Mouse (Mus musculus) megakaryocyte, embryonic 14.5 days (primary cell): ENCODE measurements at regions not wholly inside any gene's neighbourhood (a gene's known extent, or its start where the extent isn't known, plus 50 kb on each side); places are given as distances from the start of the nearest gene placed in this dataset.

Experiments
- H3K27me3 ChIP-seq: replicated peaks from 2 replicates; pipeline ENCODE3; 2012; ENCODE audit warnings: inconsistent platforms
- H3K36me3 ChIP-seq: replicated peaks from 2 replicates; pipeline ENCODE3; 2012; ENCODE audit warnings: low read length, inconsistent platforms, mixed read lengths
- H3K4me1 ChIP-seq: 2 replicates; pipeline ENCODE4 v1.6.1; 2012; ENCODE audit warnings: inconsistent platforms
- H3K4me3 ChIP-seq: replicated peaks from 2 replicates; pipeline ENCODE3; 2012; ENCODE audit warnings: moderate library complexity, mild to moderate bottlenecking, inconsistent platforms
- H3K9me3 ChIP-seq: 2 replicates; pipeline ENCODE4 v1.6.1; 2012; ENCODE audit warnings: inconsistent platforms
- FLI1 ChIP-seq: IDR thresholded peaks from 2 replicates; pipeline ENCODE4 v1.6.1; 2012; ENCODE audit warnings: low read length, inconsistent platforms, mixed read lengths
- GATA1 ChIP-seq: IDR thresholded peaks from 3 replicates; pipeline ENCODE4 v1.6.1; 2012; ENCODE audit warnings: mixed read lengths, low read length, inconsistent platforms, borderline replicate concordance

DNA sequence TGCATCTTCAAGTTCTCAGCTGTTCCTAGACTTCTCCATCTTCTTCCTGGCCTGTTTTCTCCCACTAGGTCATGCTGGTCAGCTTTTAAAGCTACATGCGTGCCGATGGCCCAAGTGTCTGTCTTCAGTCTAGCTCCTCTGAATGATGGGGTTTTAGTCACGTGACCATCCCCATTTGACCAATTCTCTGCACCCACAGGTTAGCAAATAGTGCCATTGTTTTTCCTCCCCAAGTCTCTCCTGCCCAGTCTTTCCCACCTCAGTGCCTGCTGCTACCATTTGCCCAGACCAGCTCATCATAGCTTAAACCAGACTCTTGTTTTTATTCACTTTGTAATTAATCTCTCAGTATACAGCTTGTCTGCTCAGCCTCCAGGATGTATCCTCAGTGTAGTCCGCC is 62.3 kb downstream of the Zfp706 start:
- Histone ChIP-seq H3K36me3 (peaks cover 29% of the 10 kb centered on the region), H3K9me3 (no peaks in the 10 kb centered on the region), H3K4me3 (no peak overlapping the region), H3K27me3 (peaks cover 15% of the 10 kb centered on the region), H3K4me1 (peaks cover 38% of the 10 kb centered on the region)
- TF ChIP-seq GATA1 (no peak), FLI1 (no peak)

- Histone ChIP-seq H3K9me3 (no peaks in the 10 kb centered on the region), H3K27me3 (peaks cover 15% of the 10 kb centered on the region), H3K4me3 (no peak overlapping the region), H3K4me1 (peaks cover 37% of the 10 kb centered on the region), H3K36me3 (peaks cover 32% of the 10 kb centered on the region)
- TF ChIP-seq FLI1 (no peak), GATA1 (no peak)
Observed at GRCm38 (mm10) chr15:36944556-36945171, 62.9 kb downstream of the Zfp706 start.

- peaks cover 29% of the 10 kb centered on the region for H3K36me3 ChIP-seq
- no peak for TF ChIP-seq GATA1
- TF ChIP-seq FLI1, result no peak
- H3K4me1 ChIP-seq, result peaks cover 42% of the 10 kb centered on the region
- no peak overlapping the region for H3K4me3 ChIP-seq
- H3K9me3 ChIP-seq, result no peaks in the 10 kb centered on the region
- peaks cover 15% of the 10 kb centered on the region for H3K27me3 ChIP-seq
Observed at GRCm38 (mm10) chr15:36943492-36944112, 64.0 kb downstream of the Zfp706 start.

GRCm38 (mm10) chr15:36942261-36942660 is 65.3 kb downstream of the Zfp706 start:
- Histone ChIP-seq H3K9me3 (no peaks in the 10 kb centered on the region), H3K36me3 (peaks cover 29% of the 10 kb centered on the region), H3K4me1 (peaks cover 46% of the 10 kb centered on the region), H3K27me3 (peaks cover 15% of the 10 kb centered on the region), H3K4me3 (no peak overlapping the region)
- TF ChIP-seq FLI1 (no peak), GATA1 (no peak)

GRCm38 (mm10) chr15:36941741-36942140 is 65.8 kb downstream of the Zfp706 start:
- H3K4me1 ChIP-seq, result peaks cover 46% of the 10 kb centered on the region
- no peaks in the 10 kb centered on the region for H3K9me3 ChIP-seq
- TF ChIP-seq GATA1 (no peak), FLI1 (no peak)
- peaks cover 26% of the 10 kb centered on the region for H3K36me3 ChIP-seq
- peaks cover 15% of the 10 kb centered on the region for H3K27me3 ChIP-seq
- no peak overlapping the region for H3K4me3 ChIP-seq

DNA sequence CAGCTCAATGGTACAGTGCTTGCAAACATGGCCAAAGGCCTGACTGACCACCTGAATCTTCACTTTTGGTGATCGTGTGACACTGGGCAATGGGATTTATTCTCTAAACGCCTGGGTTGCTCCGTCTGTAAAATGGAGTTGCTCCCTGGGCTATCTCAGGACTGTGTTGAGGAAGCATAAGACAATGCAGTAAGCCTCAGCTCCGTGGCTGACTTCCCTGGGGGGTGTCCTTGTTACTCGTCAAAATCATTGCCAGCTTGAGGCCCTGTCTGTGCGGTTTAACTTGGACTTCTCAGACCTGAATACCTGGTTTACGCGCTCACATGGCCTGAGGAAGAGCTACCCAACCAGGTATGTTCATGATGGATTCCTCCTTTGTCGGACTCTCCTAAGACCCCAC is 68.0 kb downstream of the Zfp706 start:
- peaks cover 61% of the 10 kb centered on the region for H3K4me1 ChIP-seq
- peak overlapping the region; percentile 97 for H3K4me3 ChIP-seq
- peaks cover 11% of the 10 kb centered on the region for H3K27me3 ChIP-seq
- no peaks in the 10 kb centered on the region for H3K9me3 ChIP-seq
- peaks cover 11% of the 10 kb centered on the region for H3K36me3 ChIP-seq
- TF ChIP-seq FLI1 (no peak), GATA1 (no peak)

- TF ChIP-seq FLI1, result no peak
- no peak for TF ChIP-seq GATA1
- H3K27me3 ChIP-seq, result peaks cover 11% of the 10 kb centered on the region
- peaks cover 11% of the 10 kb centered on the region for H3K36me3 ChIP-seq
- H3K4me3 ChIP-seq, result peak overlapping the region; percentile 97
- H3K9me3 ChIP-seq, result no peaks in the 10 kb centered on the region
- peaks cover 64% of the 10 kb centered on the region for H3K4me1 ChIP-seq
Observed at GRCm38 (mm10) chr15:36939153-36939552, 68.4 kb downstream of the Zfp706 start.

DNA sequence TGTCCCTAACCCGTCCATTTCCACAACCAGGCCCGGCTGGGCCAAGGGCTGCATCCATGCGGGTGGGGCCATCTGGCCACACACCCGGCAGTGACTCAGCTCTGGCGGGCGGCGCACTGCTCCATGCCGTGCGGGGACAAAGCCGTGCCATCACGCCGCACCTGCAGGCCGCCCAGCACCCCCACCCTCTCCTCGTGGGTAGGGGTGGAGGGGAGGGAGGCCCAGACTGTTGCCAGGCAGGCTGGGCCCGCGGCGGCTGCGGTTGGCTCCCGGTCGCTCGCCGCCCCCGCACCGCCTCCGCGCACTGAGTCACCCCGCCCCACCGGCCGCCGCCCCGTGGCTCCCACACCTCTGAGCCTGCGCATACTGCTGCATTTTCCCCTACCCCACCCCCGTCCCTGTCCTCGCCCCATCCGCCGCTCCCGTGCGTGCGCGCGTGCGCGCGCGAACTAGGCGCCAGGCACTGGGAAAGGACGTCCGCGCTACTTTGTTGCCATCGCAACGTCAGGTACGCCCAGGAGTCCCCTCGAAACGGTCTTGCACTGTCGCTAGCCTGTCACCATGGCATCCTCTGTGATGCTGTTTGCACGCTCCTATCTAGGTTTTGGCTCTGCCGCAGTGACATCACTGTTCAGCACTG is 68.9 kb downstream of the Zfp706 start:
- peak overlapping the region; percentile 97 for H3K4me3 ChIP-seq
- H3K4me1 ChIP-seq, result peaks cover 69% of the 10 kb centered on the region
- TF ChIP-seq FLI1, result no peak
- no peak for TF ChIP-seq GATA1

DNA sequence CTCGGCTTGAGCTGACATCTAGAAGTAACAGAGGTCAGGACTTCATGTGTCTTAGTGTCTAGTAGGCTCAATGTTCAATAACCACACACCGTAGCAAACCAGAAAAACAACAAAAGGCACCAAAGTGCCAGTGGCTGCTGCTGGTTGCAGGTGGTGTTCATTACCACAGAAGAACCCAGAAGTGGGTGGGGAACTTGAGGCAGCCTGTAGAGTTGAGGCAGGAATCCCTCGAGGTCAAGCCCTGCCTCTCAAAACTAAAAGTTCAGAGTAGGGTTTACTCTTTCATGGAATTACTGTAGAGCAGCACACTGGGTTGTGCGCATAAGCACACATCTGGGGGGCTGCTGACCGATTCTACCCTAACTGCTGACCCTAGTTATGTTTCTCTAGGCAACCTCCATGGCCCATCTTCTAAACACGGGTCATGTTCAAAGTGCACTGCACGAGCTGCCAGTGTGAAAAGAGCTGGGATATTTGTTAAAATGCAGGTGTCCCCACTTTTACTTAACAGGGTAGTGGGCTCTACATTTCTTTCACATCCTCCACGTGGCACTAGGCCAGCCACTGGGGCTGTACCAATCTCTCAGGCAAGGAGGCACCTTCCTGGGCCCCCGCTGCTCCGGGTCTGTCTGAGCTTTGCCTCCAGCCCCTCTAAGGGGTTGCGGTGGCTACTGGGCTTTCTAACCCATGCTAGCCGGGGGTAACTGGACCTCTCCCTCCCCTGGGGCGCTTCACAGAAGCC is 69.6 kb downstream of the Zfp706 start:
- H3K4me1 ChIP-seq, result peaks cover 76% of the 10 kb centered on the region
- peaks cover 13% of the 10 kb centered on the region for H3K36me3 ChIP-seq
- H3K27me3 ChIP-seq, result peaks cover 9% of the 10 kb centered on the region
- H3K9me3 ChIP-seq, result no peaks in the 10 kb centered on the region
- TF ChIP-seq FLI1 (no peak), GATA1 (no peak)
- H3K4me3 ChIP-seq, result peak overlapping the region; percentile 97

More for the DNA sequence above, 68.9 kb downstream of the Zfp706 start:
- Histone ChIP-seq H3K27me3 (peaks cover 9% of the 10 kb centered on the region), H3K36me3 (peaks cover 11% of the 10 kb centered on the region), H3K9me3 (no peaks in the 10 kb centered on the region)
